Mouse (Mus musculus) liver, adult 2 months (tissue): ENCODE measurements around the gene Clca3a2.
"Not testable (repeated sequence)": the region's sequence is repeated elsewhere in the genome, so short reads cannot be mapped to it uniquely, and the experiment has no call there.

Experiments
- CTCF ChIP-seq: fragments of 200-500 bp; IDR thresholded peaks from 2 replicates; pipeline ENCODE4 v1.5.1; 2011; ENCODE audit warnings: low read depth, low read length, control low read depth
- POLR2A ChIP-seq: fragments of 200-500 bp; IDR thresholded peaks from 2 replicates; pipeline ENCODE4 v1.6.1; 2011; ENCODE audit warnings: low read length, control low read depth; ENCODE audit not compliant: insufficient read depth; ENCODE audit errors: extremely low read depth

DNA sequence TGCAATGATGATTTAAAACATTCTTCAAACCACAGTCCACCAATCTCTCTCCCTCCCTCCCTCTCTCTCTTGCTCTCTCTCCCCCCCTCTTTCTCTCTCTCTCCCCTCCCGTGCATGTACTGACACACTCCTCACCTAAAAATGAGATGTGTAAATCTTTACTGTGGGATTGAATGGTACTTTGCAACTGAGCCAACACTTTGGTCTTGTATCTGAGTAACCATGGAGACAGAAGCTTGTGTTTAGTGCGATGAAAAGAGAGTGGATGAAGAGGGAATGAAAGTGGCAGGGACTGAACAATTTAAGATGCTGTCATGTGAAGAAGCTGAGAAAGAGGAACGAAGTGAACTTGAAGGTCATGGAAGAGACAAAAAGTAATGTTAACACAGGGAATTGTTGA is 71.6 kb downstream of the Clca3a2 start:
- not testable (repeated sequence) for TF ChIP-seq CTCF, POLR2A
